Mouse (Mus musculus): Measurements from ENCODE around the gene Gm17079. TPM values are rescaled to one million over a fixed set of nuclear protein-coding genes. Genes with fewer than 3 reads are reported as not detected.
"Not testable (repeated sequence)": the region's sequence is repeated elsewhere in the genome, so short reads cannot be mapped to it uniquely, and the experiment has no call there.

The Gm17079 gene
- not detected in 2 replicates for polyA plus RNA-seq (2016; fragmentation: Nextera tagmentation; extraction: Ambion mirVana)

- not testable (repeated sequence) for H3K27ac ChIP-seq (ENCODE audit: poor library complexity, severe bottlenecking); H3K9ac ChIP-seq; H3K36me3 ChIP-seq; ATAC-seq (ENCODE audit: insufficient number of reproducible peaks, low FRiP score); H3K4me1 ChIP-seq (replicated peaks); H3K4me2 ChIP-seq; H3K27me3 ChIP-seq (replicated peaks); H3K9me3 ChIP-seq (replicated peaks); H3K4me3 ChIP-seq
- WGBS, result 69% methylated on average over 1 of the region's 2 CpGs
These were observed at the start of gene Gm17079 for GRCm38 (mm10) chr14:51695368-51695767. Gm17079 (minus strand) TSS chr14:51695468.

- H3K4me3 ChIP-seq, result peak overlapping the region; percentile 45
- no peaks in the 10 kb centered on the region for H3K9me3 ChIP-seq (replicated peaks)
- no peaks in the 10 kb centered on the region for H3K36me3 ChIP-seq
- H3K4me1 ChIP-seq (replicated peaks), result peaks cover 15% of the 10 kb centered on the region
- peak; percentile 25; the same call in 1 of the 2 replicates for ATAC-seq (ENCODE audit: insufficient number of reproducible peaks, low FRiP score)
- H3K9ac ChIP-seq, result 0 out of 2 replicates have a peak overlapping the region, but pooled peaks have one; percentile 26
- H3K4me2 ChIP-seq, result peak overlapping the region; percentile 90
- peaks cover 57% of the 10 kb centered on the region for H3K27me3 ChIP-seq (replicated peaks)
- WGBS, result under 1% methylated on average over 42 of the region's 42 CpGs
- H3K27ac ChIP-seq (ENCODE audit: poor library complexity, severe bottlenecking), result no peak overlapping the region
These were observed 45.3 kb upstream of the Gm17079 start for GRCm38 (mm10) chr14:51740347-51741170.

GRCm38 (mm10) chr14:51739150-51739993, 44.1 kb upstream of the Gm17079 start:
- Histone ChIP-seq H3K9ac (no peak overlapping the region), H3K4me3 (peak overlapping the region; percentile 45), H3K36me3 (no peaks in the 10 kb centered on the region), H3K4me1 (replicated peaks) (peaks cover 15% of the 10 kb centered on the region), H3K9me3 (replicated peaks) (no peaks in the 10 kb centered on the region), H3K27me3 (replicated peaks) (peaks cover 57% of the 10 kb centered on the region), H3K27ac (ENCODE audit: poor library complexity, severe bottlenecking) (no peak overlapping the region), H3K4me2 (peak overlapping the region; percentile 90)
- 2% methylated on average over 24 of the region's 24 CpGs for WGBS
- ATAC-seq (ENCODE audit: insufficient number of reproducible peaks, low FRiP score), result no peak

- no peak for ATAC-seq (ENCODE audit: insufficient number of reproducible peaks, low FRiP score)
- Histone ChIP-seq H3K9me3 (replicated peaks) (no peaks in the 10 kb centered on the region), H3K4me2 (peak overlapping the region; percentile 90), H3K4me3 (peak overlapping the region; percentile 45), H3K27ac (ENCODE audit: poor library complexity, severe bottlenecking) (no peak overlapping the region), H3K27me3 (replicated peaks) (peaks cover 55% of the 10 kb centered on the region), H3K4me1 (replicated peaks) (peaks cover 15% of the 10 kb centered on the region), H3K36me3 (no peaks in the 10 kb centered on the region), H3K9ac (no peak overlapping the region)
- 5% methylated on average over 29 of the region's 29 CpGs for WGBS
These were observed 43.3 kb upstream of the Gm17079 start for GRCm38 (mm10) chr14:51738411-51739149.

GRCm38 (mm10) chr14:51737967-51738366, 42.7 kb upstream of the Gm17079 start:
- H3K27ac ChIP-seq (ENCODE audit: poor library complexity, severe bottlenecking), result no peak overlapping the region
- H3K9me3 ChIP-seq (replicated peaks), result no peaks in the 10 kb centered on the region
- H3K9ac ChIP-seq, result no peak overlapping the region
- ATAC-seq (ENCODE audit: insufficient number of reproducible peaks, low FRiP score), result no peak
- H3K4me1 ChIP-seq (replicated peaks), result peaks cover 15% of the 10 kb centered on the region
- H3K4me3 ChIP-seq, result no peak overlapping the region
- no peak overlapping the region for H3K4me2 ChIP-seq
- peaks cover 54% of the 10 kb centered on the region for H3K27me3 ChIP-seq (replicated peaks)
- 17% methylated on average over 12 of the region's 12 CpGs for WGBS
- H3K36me3 ChIP-seq, result no peaks in the 10 kb centered on the region

- no peaks in the 10 kb centered on the region for H3K4me1 ChIP-seq (replicated peaks)
- no peak within 1 kb of the TSS for H3K4me3 ChIP-seq
- H3K27ac ChIP-seq (ENCODE audit: poor library complexity, severe bottlenecking), result no peak within 1 kb of the TSS
- H3K4me2 ChIP-seq, result no peak within 1 kb of the TSS
- H3K9ac ChIP-seq, result no peak within 1 kb of the TSS
- no peaks in the 10 kb centered on the region for H3K9me3 ChIP-seq (replicated peaks)
- H3K36me3 ChIP-seq, result no peaks in the 10 kb centered on the region
- 37% methylated on average over 1 of the region's 1 CpGs for whole genome bisulfite sequencing
- ATAC-seq (ENCODE audit: insufficient number of reproducible peaks, low FRiP score), result no peak
- no peaks in the 10 kb centered on the region for H3K27me3 ChIP-seq (replicated peaks)
These were observed 21.8 kb upstream of the Gm17079 start, which contains the start of gene Gm5800 for GRCm38 (mm10) chr14:51717083-51717482. Gm5800 (minus strand) TSS chr14:51717183.

GRCm38 (mm10) chr14:51677269-51677668, 18.0 kb downstream of the Gm17079 start:
- no peaks in the 10 kb centered on the region for H3K27me3 ChIP-seq (replicated peaks)
- H3K36me3 ChIP-seq, result no peaks in the 10 kb centered on the region
- H3K27ac ChIP-seq (ENCODE audit: poor library complexity, severe bottlenecking), result no peak overlapping the region
- WGBS, result 86% methylated on average over 5 of the region's 5 CpGs
- ATAC-seq (ENCODE audit: insufficient number of reproducible peaks, low FRiP score), result no peak
- H3K4me1 ChIP-seq (replicated peaks), result no peaks in the 10 kb centered on the region
- no peak overlapping the region for H3K4me3 ChIP-seq
- no peak overlapping the region for H3K4me2 ChIP-seq
- H3K9ac ChIP-seq, result no peak overlapping the region
- H3K9me3 ChIP-seq (replicated peaks), result no peaks in the 10 kb centered on the region

Other genes starting within 250 kb of the Gm17079 start
- gene Vmn2r89, start 243.6 kb downstream of the Gm17079 start, polyA plus RNA-seq (2016; fragmentation: Nextera tagmentation; extraction: Ambion mirVana), result not detected in 2 replicates
- gene Gm5622, start 142.7 kb downstream of the Gm17079 start, polyA plus RNA-seq (2016; fragmentation: Nextera tagmentation; extraction: Ambion mirVana), result not detected in 2 replicates
- not detected in 2 replicates for gene Gm17175, start 121.4 kb downstream of the Gm17079 start, polyA plus RNA-seq (2016; fragmentation: Nextera tagmentation; extraction: Ambion mirVana)
- not detected in 2 replicates for gene Gm17174, start 103.3 kb downstream of the Gm17079 start, polyA plus RNA-seq (2016; fragmentation: Nextera tagmentation; extraction: Ambion mirVana)
- gene Gm17078, start 84.2 kb downstream of the Gm17079 start, polyA plus RNA-seq (2016; fragmentation: Nextera tagmentation; extraction: Ambion mirVana), result not detected in 2 replicates
- not detected in 2 replicates for gene Gm4181, start 59.8 kb downstream of the Gm17079 start, polyA plus RNA-seq (2016; fragmentation: Nextera tagmentation; extraction: Ambion mirVana)
- not detected in 2 replicates for gene Gm5800, start 21.7 kb upstream of the Gm17079 start, polyA plus RNA-seq (2016; fragmentation: Nextera tagmentation; extraction: Ambion mirVana)
- gene Ang4, start 78.1 kb upstream of the Gm17079 start, polyA plus RNA-seq (2016; fragmentation: Nextera tagmentation; extraction: Ambion mirVana), result not detected in 2 replicates
- gene AY358078, start 104.6 kb upstream of the Gm17079 start, polyA plus RNA-seq (2016; fragmentation: Nextera tagmentation; extraction: Ambion mirVana), result not detected in 2 replicates
- gene Ear6, start 158.2 kb upstream of the Gm17079 start, polyA plus RNA-seq (2016; fragmentation: Nextera tagmentation; extraction: Ambion mirVana), result not detected in 2 replicates
- gene Mettl17, start 189.4 kb upstream of the Gm17079 start, polyA plus RNA-seq (2016; fragmentation: Nextera tagmentation; extraction: Ambion mirVana), result 39.7 and 40.4 TPM in 2 replicates
- gene Slc39a2, start 197.4 kb upstream of the Gm17079 start, polyA plus RNA-seq (2016; fragmentation: Nextera tagmentation; extraction: Ambion mirVana), result 0.20 and 0.44 TPM in 2 replicates
- 224 and 228 TPM in 2 replicates for gene Ndrg2, start 218.7 kb upstream of the Gm17079 start, polyA plus RNA-seq (2016; fragmentation: Nextera tagmentation; extraction: Ambion mirVana)
- not detected in 2 replicates for gene Tppp2, start 223.0 kb upstream of the Gm17079 start, polyA plus RNA-seq (2016; fragmentation: Nextera tagmentation; extraction: Ambion mirVana)
- gene Rnase13, start 227.3 kb upstream of the Gm17079 start, polyA plus RNA-seq (2016; fragmentation: Nextera tagmentation; extraction: Ambion mirVana), result not detected in 2 replicates

All from heart, embryonic 12.5 days (tissue).